8 mouse cellular contexts compared by ENCODE assay signal in the genomic region with DNA sequence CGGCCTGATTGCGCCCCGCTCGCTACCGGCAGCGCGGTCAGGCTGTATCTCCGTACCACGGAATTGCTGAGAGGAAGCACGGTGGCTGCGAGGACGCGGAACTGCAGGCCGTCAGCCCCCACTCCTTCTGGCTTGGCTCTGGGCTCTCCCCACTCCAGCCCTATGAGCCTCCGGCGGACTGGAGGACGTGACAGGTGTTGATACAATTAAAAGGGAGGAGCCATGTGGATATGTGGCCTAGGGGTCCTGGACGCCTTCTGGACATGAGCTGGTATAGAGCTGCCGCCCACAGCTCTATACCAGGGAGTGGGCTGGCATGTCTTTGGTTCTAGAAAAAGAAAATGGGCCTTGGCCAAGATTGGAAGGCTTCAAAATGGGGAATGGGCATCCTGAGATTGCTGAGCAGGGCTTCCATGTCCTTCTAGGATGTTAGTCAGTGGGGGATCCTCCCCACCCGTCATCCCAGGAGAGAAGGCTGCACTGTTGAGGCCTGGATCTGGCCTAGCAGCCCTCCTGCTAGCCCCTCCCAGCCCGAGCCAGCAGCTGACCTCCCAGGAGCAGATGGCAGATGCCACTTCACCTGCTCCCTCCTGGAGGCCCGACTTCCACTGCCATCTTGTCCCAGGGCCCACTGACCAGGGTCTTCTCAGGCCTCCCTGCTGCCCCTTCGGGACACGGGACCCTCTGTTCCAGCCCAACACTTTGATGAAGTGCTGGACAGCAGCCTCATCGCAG. TPM values are rescaled to one million over a fixed set of nuclear protein-coding genes. Genes with fewer than 3 reads are reported as not detected.
DNase-seq lines count a peak whose midpoint lies in the region; ATAC-seq and TF ChIP-seq lines count a peak whose summit lies in the region.

No protein-coding gene starts in this region.

- peak overlapping the region; percentile 68 for H3K4me3 ChIP-seq in lung, embryonic 16.5 days (ENCODE audit: low read length)
- H3K4me3 ChIP-seq in forebrain, embryonic 15.5 days: peak overlapping the region; percentile 99
- H3K4me3 ChIP-seq in liver, postnatal 0 days (ENCODE audit: low read depth, low read length): peak overlapping the region; percentile 52

- no peaks in the 10 kb centered on the region for H3K36me3 ChIP-seq in lung, embryonic 16.5 days (ENCODE audit: control insufficient read depth, insufficient read depth, low read length)
- H3K36me3 ChIP-seq in forebrain, embryonic 15.5 days: no peaks in the 10 kb centered on the region
- no peaks in the 10 kb centered on the region for H3K36me3 ChIP-seq in liver, postnatal 0 days (replicated peaks; ENCODE audit: insufficient read depth, low read length)

- no peaks in the 10 kb centered on the region for H3K9me3 ChIP-seq in lung, embryonic 16.5 days (ENCODE audit: control insufficient read depth, low read length)
- H3K9me3 ChIP-seq in forebrain, embryonic 15.5 days: no peaks in the 10 kb centered on the region
- no peaks in the 10 kb centered on the region for H3K9me3 ChIP-seq in liver, postnatal 0 days (ENCODE audit: low read length)

- no peak overlapping the region for H3K27ac ChIP-seq in lung, embryonic 16.5 days (ENCODE audit: low read length)
- peak overlapping the region; percentile 98 for H3K27ac ChIP-seq in forebrain, embryonic 15.5 days (replicated peaks)
- no peak overlapping the region for H3K27ac ChIP-seq in liver, postnatal 0 days (ENCODE audit: low read depth)

- 5% methylated on average over 22 of the region's 25 CpGs for WGBS in lung, embryonic 16.5 days
- WGBS in forebrain, embryonic 15.5 days: 6% methylated on average over 25 of the region's 25 CpGs
- 15% methylated on average over 23 of the region's 25 CpGs for WGBS in liver, postnatal 0 days (ENCODE audit: insufficient replicate concordance)

- peak overlapping the region; percentile 96 for H3K4me2 ChIP-seq in lung, embryonic 16.5 days (ENCODE audit: low read depth, low read length)
- H3K4me2 ChIP-seq in forebrain, embryonic 15.5 days (replicated peaks): peak overlapping the region; percentile 89
- peak overlapping the region; percentile 75 for H3K4me2 ChIP-seq in liver, postnatal 0 days (ENCODE audit: low read depth, low read length)

- peaks cover 3% of the 10 kb centered on the region; the same call in 1 of the 2 replicates for H3K4me1 ChIP-seq in lung, embryonic 16.5 days (replicated peaks; ENCODE audit: control insufficient read depth, insufficient read depth, low read length)
- peaks cover 47% of the 10 kb centered on the region for H3K4me1 ChIP-seq in forebrain, embryonic 15.5 days
- H3K4me1 ChIP-seq in liver, postnatal 0 days (ENCODE audit: insufficient read depth): peaks cover 12% of the 10 kb centered on the region; the same call in 1 of the 2 replicates

- peak overlapping the region; percentile 62 for H3K9ac ChIP-seq in lung, embryonic 16.5 days (ENCODE audit: low read length)
- H3K9ac ChIP-seq in forebrain, embryonic 15.5 days (replicated peaks): peak overlapping the region; percentile 99
- no peak overlapping the region for H3K9ac ChIP-seq in liver, postnatal 0 days (replicated peaks)

- peak; percentile 5; the same call in 1 of the 2 replicates for ATAC-seq in lung, embryonic 16.5 days (ENCODE audit: low read depth)
- ATAC-seq in forebrain, embryonic 15.5 days (replicated peaks): peak; percentile 53
- no peak for ATAC-seq in liver, postnatal 0 days

- peaks cover 33% of the 10 kb centered on the region for H3K27me3 ChIP-seq in lung, embryonic 16.5 days (ENCODE audit: control insufficient read depth, insufficient read depth, low read depth, low read length)
- no peaks in the 10 kb centered on the region for H3K27me3 ChIP-seq in forebrain, embryonic 15.5 days
- peaks cover 63% of the 10 kb centered on the region for H3K27me3 ChIP-seq in liver, postnatal 0 days (ENCODE audit: insufficient read depth, low read length)

- no peak for TF ChIP-seq CTCF in liver, postnatal 0 days (IDR thresholded peaks at IDR 0.05; ENCODE audit: low read depth)

- no peak for TF ChIP-seq EP300 in liver, postnatal 0 days (IDR thresholded peaks at IDR 0.05; ENCODE audit: low read depth)

- DNase-seq in embryo, embryonic 10.5 days (ENCODE audit: low spot score): peak; percentile 46
- DNase-seq in embryo, embryonic 10 days (ENCODE audit: low spot score): no peak
- no peak for DNase-seq in lung, adult 18-20 months
- no peak for DNase-seq in liver, postnatal 0 days
- no peak for DNase-seq in thymus, postnatal 10 days (ENCODE audit: low spot score in 2 of 2)
- no peak for DNase-seq in yolk sac, embryonic 10.5 days (ENCODE audit: low spot score)

RNA-seq across cellular contexts. Expression of gene Fbxl16, which starts 0.9 kb away (rescaled TPM):
- 1.1 and 1.2 TPM in 2 replicates for polyA plus RNA-seq in lung, embryonic 16.5 days (2015; fragmentation: Nextera tagmentation; extraction: Ambion mirVana)
- 33.2 and 35.3 TPM in 2 replicates for polyA plus RNA-seq in forebrain, embryonic 15.5 days (2015; fragmentation: Nextera tagmentation; extraction: Ambion mirVana)
- polyA plus RNA-seq in liver, postnatal 0 days (2015; fragmentation: Nextera tagmentation; extraction: Ambion mirVana): 0.05 TPM in 1 of 2 replicates, not detected in the other

RNA-seq across cellular contexts. Expression of gene Metrn, which starts 12.8 kb away (rescaled TPM):
- 43.3 and 44.2 TPM in 2 replicates for polyA plus RNA-seq in lung, embryonic 16.5 days (2015; fragmentation: Nextera tagmentation; extraction: Ambion mirVana)
- 31.4 and 37.3 TPM in 2 replicates for polyA plus RNA-seq in forebrain, embryonic 15.5 days (2015; fragmentation: Nextera tagmentation; extraction: Ambion mirVana)
- 11.9 TPM in 2 replicates for polyA plus RNA-seq in liver, postnatal 0 days (2015; fragmentation: Nextera tagmentation; extraction: Ambion mirVana)

RNA-seq across cellular contexts. Expression of gene Wdr24, which starts 13.7 kb away (rescaled TPM):
- 28.5 and 28.9 TPM in 2 replicates for polyA plus RNA-seq in lung, embryonic 16.5 days (2015; fragmentation: Nextera tagmentation; extraction: Ambion mirVana)
- 34.2 and 34.3 TPM in 2 replicates for polyA plus RNA-seq in forebrain, embryonic 15.5 days (2015; fragmentation: Nextera tagmentation; extraction: Ambion mirVana)
- 5.5 and 7.2 TPM in 2 replicates for polyA plus RNA-seq in liver, postnatal 0 days (2015; fragmentation: Nextera tagmentation; extraction: Ambion mirVana)

RNA-seq across cellular contexts. Expression of gene AC134908.4, which starts 14.3 kb away (rescaled TPM):
- not detected in 2 replicates for polyA plus RNA-seq in lung, embryonic 16.5 days (2015; fragmentation: Nextera tagmentation; extraction: Ambion mirVana)
- polyA plus RNA-seq in forebrain, embryonic 15.5 days (2015; fragmentation: Nextera tagmentation; extraction: Ambion mirVana): not detected in 2 replicates
- not detected in 2 replicates for polyA plus RNA-seq in liver, postnatal 0 days (2015; fragmentation: Nextera tagmentation; extraction: Ambion mirVana)

RNA-seq across cellular contexts. Expression of gene Fam173a, which starts 17.1 kb away (rescaled TPM):
- 115 and 125 TPM in 2 replicates for polyA plus RNA-seq in lung, embryonic 16.5 days (2015; fragmentation: Nextera tagmentation; extraction: Ambion mirVana)
- polyA plus RNA-seq in forebrain, embryonic 15.5 days (2015; fragmentation: Nextera tagmentation; extraction: Ambion mirVana): 71.4 and 84.2 TPM in 2 replicates
- 51.5 and 51.6 TPM in 2 replicates for polyA plus RNA-seq in liver, postnatal 0 days (2015; fragmentation: Nextera tagmentation; extraction: Ambion mirVana)

Comparison
In these comparisons a context has a peak if more than half of its experiments do, and no peak if none do; other contexts are left out.
1. RNA of gene Fbxl16, which starts 0.9 kb away (polyA plus RNA-seq): 33.2 to 35.3 TPM in forebrain, embryonic 15.5 days; 1.1 to 1.2 TPM in lung, embryonic 16.5 days and 0.05 TPM in liver, postnatal 0 days; every median in the first group is over 10 times any median in the second.
2. Peak in every context shown above with its lines, with median percentiles within 50 percentile points of each other: H3K4me2 ChIP-seq and H3K4me3 ChIP-seq.